Mouse (Mus musculus): ENCODE data around the gene Flt1. TPM values are rescaled to one million over a fixed set of nuclear protein-coding genes. Genes with fewer than 3 reads are reported as not detected.

Flt1 gene
- polyA plus RNA-seq, 1 experiment from 2014 or later = 15.6 TPM

DNA sequence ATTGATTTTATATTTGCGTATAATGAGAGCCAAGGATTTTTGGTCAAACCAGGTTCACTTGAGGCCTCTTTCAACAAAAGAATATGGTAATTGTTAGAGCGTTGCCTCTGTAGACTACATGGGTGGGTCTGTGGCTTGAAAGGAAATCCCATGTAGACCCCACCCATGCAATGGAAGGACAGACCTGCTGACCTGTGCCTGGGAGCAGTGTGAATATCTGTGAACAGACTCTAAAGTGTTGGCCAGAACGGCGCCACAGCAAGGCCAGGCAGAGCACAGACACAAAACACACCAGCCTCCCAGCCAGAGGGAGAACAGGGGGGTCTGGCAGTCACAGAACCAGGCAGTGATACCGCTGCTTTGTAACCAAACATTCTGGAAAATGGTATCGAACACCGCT is 7.5 kb downstream of the Flt1 start:
- no peaks in the 10 kb centered on the region for H3K36me3 ChIP-seq
- no peak overlapping the region for H3K27ac ChIP-seq
- H3K4me3 ChIP-seq = no peak overlapping the region
- no peaks in the 10 kb centered on the region for H3K4me1 ChIP-seq
- H3K4me2 ChIP-seq (replicated peaks) = no peak overlapping the region
- ATAC-seq (ENCODE audit: low FRiP score, low read depth) = no peak
- no peaks in the 10 kb centered on the region for H3K9me3 ChIP-seq
- WGBS = 88% methylated on average over 7 of the region's 7 CpGs
- H3K9ac ChIP-seq = no peak overlapping the region
- peaks cover 41% of the 10 kb centered on the region for H3K27me3 ChIP-seq (replicated peaks)

DNA sequence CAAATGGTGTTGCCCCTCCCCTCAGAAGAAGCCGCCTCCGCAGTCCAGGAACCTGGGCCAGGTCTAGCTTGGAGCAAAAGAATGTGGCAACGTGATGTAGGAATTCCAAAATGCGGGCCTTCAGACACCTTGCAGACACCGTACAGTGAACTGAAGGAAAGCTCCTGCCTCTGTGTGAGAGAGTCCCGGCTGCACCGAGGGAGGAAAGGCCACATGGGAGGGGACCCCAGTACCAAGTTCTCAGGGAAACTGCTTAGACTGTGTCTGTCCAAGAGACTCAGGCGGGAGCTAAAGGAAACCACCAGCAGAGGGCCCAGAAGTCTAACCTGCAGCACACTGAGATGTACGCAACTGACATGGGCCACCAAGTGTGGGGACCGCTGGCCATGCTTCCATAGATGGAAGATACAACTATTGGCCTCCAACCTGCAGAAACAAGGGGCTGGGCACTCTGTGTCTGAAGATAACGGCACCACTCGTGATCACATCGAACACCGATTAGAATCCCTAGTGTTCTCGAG is 9.1 kb downstream of the Flt1 start:
- ATAC-seq (ENCODE audit: low FRiP score, low read depth) = no peak

DNA sequence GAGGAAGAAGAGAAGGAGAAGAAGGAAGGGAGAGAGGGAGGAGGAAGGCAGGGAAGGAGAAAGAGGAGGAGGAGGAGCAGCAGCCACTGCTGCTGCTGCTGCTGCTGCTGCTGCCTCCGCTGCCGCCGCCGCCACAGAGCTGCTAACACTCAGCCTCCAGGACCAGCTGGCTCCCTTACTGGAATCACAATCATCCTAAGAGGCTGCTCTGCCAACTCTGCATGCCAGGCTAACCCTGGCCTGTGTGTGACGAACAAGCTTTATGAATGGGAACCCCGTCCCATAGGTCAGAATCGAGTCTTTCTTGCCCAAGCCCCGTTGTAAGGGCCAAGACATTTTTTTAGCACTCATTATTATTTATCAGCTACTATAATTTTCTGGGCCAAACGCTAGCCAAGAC is 9.5 kb downstream of the Flt1 start:
- H3K9ac ChIP-seq = no peak overlapping the region
- no peaks in the 10 kb centered on the region for H3K36me3 ChIP-seq
- no peak overlapping the region for H3K27ac ChIP-seq
- H3K4me2 ChIP-seq (replicated peaks) = no peak overlapping the region
- H3K27me3 ChIP-seq (replicated peaks) = peaks cover 25% of the 10 kb centered on the region
- ATAC-seq (ENCODE audit: low FRiP score, low read depth) = no peak
- 83% methylated on average over 9 of the region's 9 CpGs for WGBS
- H3K4me3 ChIP-seq = no peak overlapping the region
- no peaks in the 10 kb centered on the region for H3K4me1 ChIP-seq
- H3K9me3 ChIP-seq = no peaks in the 10 kb centered on the region

More for the DNA sequence above, 9.1 kb downstream of the Flt1 start:
- Histone ChIP-seq H3K27ac (no peak overlapping the region), H3K9me3 (no peaks in the 10 kb centered on the region), H3K4me3 (no peak overlapping the region), H3K27me3 (replicated peaks) (peaks cover 30% of the 10 kb centered on the region), H3K36me3 (no peaks in the 10 kb centered on the region), H3K9ac (no peak overlapping the region), H3K4me2 (replicated peaks) (no peak overlapping the region), H3K4me1 (no peaks in the 10 kb centered on the region)
- WGBS = 79% methylated on average over 15 of the region's 15 CpGs

DNA sequence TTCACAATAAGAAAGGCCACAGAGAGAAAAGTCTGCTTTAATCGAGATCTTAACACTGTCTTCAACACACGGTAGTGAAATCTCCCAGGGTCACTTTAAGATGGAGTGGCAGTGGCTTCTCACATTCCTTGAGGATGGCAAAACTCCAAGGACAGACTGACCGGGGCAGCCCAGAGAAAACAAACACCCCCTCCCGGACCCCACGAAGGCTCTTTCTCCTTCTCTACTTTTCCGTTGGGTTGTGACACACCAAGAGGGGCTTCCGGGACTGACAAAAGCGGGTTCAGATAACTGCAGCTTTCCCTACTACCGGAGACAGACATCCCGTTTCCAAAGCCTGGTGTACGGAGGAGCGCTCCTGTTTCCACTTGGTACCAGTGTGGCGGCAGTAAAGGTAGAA is 10.4 kb downstream of the Flt1 start:
- no peak overlapping the region for H3K9ac ChIP-seq
- H3K4me3 ChIP-seq = no peak overlapping the region
- peaks cover 16% of the 10 kb centered on the region for H3K27me3 ChIP-seq (replicated peaks)
- no peak overlapping the region for H3K27ac ChIP-seq
- ATAC-seq (ENCODE audit: low FRiP score, low read depth) = no peak
- no peaks in the 10 kb centered on the region for H3K9me3 ChIP-seq
- H3K36me3 ChIP-seq = no peaks in the 10 kb centered on the region
- no peaks in the 10 kb centered on the region for H3K4me1 ChIP-seq
- WGBS = 80% methylated on average over 13 of the region's 13 CpGs
- H3K4me2 ChIP-seq (replicated peaks) = no peak overlapping the region

DNA sequence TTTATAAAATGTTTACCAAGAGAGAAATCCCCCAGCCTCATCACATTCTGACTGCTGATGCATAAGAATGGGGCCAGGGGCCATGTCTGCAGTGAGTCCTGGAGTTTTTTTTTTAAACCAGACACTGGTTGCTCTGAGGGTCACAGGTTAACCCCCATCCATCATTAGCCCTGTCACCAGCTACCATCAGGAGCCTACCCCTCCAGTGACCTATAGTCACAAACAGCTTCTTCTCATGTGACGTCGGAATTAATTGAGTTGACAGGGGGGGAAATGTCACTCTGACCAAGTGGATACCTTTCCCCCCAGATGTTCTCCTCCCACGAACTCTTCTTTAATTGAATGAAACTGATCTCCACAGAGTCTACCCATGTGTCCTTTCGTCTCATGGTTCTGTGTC is 17.3 kb downstream of the Flt1 start:
- Histone ChIP-seq H3K4me2 (replicated peaks) (no peak overlapping the region), H3K27ac (no peak overlapping the region), H3K9ac (no peak overlapping the region), H3K36me3 (no peaks in the 10 kb centered on the region), H3K4me3 (no peak overlapping the region), H3K4me1 (no peaks in the 10 kb centered on the region), H3K27me3 (replicated peaks) (no peaks in the 10 kb centered on the region), H3K9me3 (no peaks in the 10 kb centered on the region)
- whole genome bisulfite sequencing = 65% methylated on average over 4 of the region's 4 CpGs
- no peak for ATAC-seq (ENCODE audit: low FRiP score, low read depth)

DNA sequence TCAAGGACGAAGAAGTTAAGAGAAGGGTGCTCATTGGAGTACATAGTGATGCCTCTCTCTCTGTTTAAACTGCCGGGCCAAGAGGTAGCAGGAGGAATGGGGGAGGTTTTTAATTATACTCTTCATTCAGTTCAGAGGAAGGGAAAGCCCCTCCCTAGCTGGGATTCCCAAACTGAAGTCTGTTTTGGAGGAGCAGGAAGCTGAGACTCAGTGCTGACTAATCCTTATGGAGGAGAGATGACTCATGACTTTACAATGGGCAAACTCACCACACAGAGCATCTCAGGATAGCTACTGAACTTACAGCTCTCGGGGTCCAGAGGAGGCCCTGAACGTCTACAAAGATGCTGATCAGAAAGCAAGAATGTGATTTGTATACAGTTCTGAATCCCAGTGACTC is 18.3 kb downstream of the Flt1 start:
- Histone ChIP-seq H3K4me1 (no peaks in the 10 kb centered on the region), H3K9me3 (no peaks in the 10 kb centered on the region), H3K4me3 (no peak overlapping the region), H3K27me3 (replicated peaks) (no peaks in the 10 kb centered on the region), H3K36me3 (no peaks in the 10 kb centered on the region), H3K27ac (no peak overlapping the region), H3K4me2 (replicated peaks) (no peak overlapping the region), H3K9ac (no peak overlapping the region)
- 64% methylated on average over 4 of the region's 4 CpGs for WGBS
- no peak for ATAC-seq (ENCODE audit: low FRiP score, low read depth)

DNA sequence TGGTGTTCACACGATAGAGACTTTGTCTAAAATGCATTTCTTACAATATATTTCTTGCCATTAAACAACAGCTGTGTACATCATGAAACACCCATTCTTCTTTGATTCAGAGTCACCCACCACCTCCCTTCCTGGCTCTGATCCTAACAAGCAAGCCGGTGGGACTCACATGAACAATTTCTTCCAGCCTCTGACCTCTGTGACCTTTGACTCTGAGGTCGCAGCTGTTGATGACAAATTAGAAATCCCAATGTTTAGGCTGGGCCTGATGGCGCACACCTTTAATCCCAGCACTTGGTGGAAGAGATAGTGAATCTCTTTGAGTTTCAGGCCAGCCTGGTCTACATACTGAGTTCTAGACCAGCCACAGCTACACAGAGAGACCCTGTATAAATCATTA is 20.9 kb downstream of the Flt1 start:
- no peak for ATAC-seq (ENCODE audit: low FRiP score, low read depth)
- Histone ChIP-seq H3K4me2 (replicated peaks) (no peak overlapping the region), H3K4me3 (no peak overlapping the region), H3K27ac (no peak overlapping the region), H3K9ac (no peak overlapping the region), H3K9me3 (no peaks in the 10 kb centered on the region), H3K27me3 (replicated peaks) (no peaks in the 10 kb centered on the region), H3K36me3 (no peaks in the 10 kb centered on the region), H3K4me1 (no peaks in the 10 kb centered on the region)
- 60% methylated on average over 4 of the region's 4 CpGs for WGBS

DNA sequence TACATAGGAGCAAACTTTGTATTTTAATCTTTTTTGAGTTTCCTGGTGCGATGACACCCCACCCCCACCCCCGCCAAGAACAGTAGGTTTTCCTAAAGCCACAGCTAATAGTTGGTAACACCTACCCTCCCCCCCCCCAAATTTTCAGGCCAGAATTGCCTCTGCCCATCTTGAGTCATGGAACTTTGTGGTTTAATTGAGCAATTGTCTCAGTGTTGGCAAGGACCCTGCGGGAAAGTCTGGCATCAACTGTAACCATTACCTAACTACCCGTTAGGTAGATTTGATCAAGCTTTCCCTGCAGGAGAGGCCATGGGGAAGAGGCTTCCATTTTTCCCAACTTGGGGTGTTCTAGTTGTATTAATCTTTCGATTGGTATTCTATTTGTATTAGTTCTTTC is 23.4 kb downstream of the Flt1 start:
- H3K36me3 ChIP-seq = no peaks in the 10 kb centered on the region
- no peak overlapping the region for H3K9ac ChIP-seq
- no peaks in the 10 kb centered on the region for H3K9me3 ChIP-seq
- no peak overlapping the region for H3K27ac ChIP-seq
- WGBS = 84% methylated on average over 5 of the region's 5 CpGs
- ATAC-seq (ENCODE audit: low FRiP score, low read depth) = no peak
- H3K4me1 ChIP-seq = peaks cover 3% of the 10 kb centered on the region; the same call in 1 of the 2 replicates
- H3K4me2 ChIP-seq (replicated peaks) = no peak overlapping the region
- no peak overlapping the region for H3K4me3 ChIP-seq
- H3K27me3 ChIP-seq (replicated peaks) = no peaks in the 10 kb centered on the region

DNA sequence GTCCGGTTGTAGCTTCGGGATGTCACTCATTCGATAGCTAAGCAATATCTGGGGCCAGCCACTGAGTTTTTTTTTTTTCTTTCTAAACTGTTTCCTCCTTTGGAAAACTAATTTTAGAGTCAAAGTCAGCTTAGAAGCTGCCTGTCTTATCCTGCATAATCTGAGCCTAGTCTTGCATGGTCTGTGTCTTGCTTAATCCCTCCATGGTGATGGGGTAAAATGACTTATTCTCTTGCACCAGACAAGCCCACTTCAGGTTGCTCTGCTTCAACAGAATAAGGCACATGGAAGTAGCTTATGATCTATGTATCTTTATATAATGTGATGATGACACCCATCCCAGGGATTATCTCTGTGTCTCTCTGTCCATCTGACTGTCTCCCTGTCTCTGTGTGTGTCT is 24.8 kb downstream of the Flt1 start:
- H3K27ac ChIP-seq = no peak overlapping the region
- H3K9me3 ChIP-seq = no peaks in the 10 kb centered on the region
- H3K4me3 ChIP-seq = no peak overlapping the region
- no peak overlapping the region for H3K4me2 ChIP-seq (replicated peaks)
- 96% methylated on average over 3 of the region's 3 CpGs for WGBS
- no peaks in the 10 kb centered on the region for H3K36me3 ChIP-seq
- no peak overlapping the region for H3K9ac ChIP-seq
- peaks cover 3% of the 10 kb centered on the region; the same call in 1 of the 2 replicates for H3K4me1 ChIP-seq
- H3K27me3 ChIP-seq (replicated peaks) = no peaks in the 10 kb centered on the region
- ATAC-seq (ENCODE audit: low FRiP score, low read depth) = no peak

DNA sequence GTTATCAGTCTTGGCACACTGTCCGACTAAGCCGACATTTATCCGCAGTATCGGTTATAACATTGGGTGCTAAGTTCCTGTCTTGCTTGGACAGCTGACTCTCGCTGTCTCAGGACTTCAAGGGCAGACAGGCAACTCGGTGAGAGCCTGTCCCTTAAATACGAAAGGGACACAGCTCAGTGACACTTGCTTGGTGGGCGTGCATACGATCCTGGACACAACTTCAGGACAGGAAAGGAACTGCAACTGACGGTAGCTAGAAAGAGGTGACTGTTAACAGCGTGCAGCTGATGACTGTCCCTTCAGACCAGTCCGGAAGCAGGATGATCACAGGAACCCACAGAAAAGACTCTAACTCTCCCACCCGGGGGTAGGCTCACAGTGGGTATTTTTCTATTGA is 27.8 kb downstream of the Flt1 start:
- peaks cover 3% of the 10 kb centered on the region; the same call in 1 of the 2 replicates for H3K4me1 ChIP-seq
- H3K36me3 ChIP-seq = no peaks in the 10 kb centered on the region
- H3K4me3 ChIP-seq = no peak overlapping the region
- H3K9me3 ChIP-seq = no peaks in the 10 kb centered on the region
- ATAC-seq (ENCODE audit: low FRiP score, low read depth) = no peak
- H3K9ac ChIP-seq = no peak overlapping the region
- no peaks in the 10 kb centered on the region for H3K27me3 ChIP-seq (replicated peaks)
- H3K27ac ChIP-seq = no peak overlapping the region
- no peak overlapping the region for H3K4me2 ChIP-seq (replicated peaks)
- WGBS = 41% methylated on average over 13 of the region's 13 CpGs

DNA sequence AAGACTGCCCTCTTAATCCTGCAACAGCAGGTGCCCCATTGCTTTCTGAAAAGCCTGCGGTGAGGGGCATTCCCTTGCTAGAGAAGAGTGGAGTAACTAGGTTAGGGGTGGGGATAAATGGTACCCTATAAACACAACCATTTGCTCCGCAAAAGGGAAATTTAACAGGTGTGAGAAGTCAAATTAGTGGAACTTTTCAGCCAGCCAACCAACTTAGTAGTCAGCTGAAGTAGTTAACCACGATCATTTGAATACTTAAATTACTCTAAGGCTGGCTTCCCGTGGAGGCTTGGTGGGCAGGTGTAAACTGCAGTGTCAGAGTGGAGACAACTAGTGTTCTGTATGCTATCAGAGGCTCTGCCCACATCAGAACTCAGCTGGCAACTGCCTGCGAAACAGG is 28.6 kb downstream of the Flt1 start:
- no peaks in the 10 kb centered on the region for H3K27me3 ChIP-seq (replicated peaks)
- H3K9ac ChIP-seq = no peak overlapping the region
- no peak overlapping the region for H3K4me3 ChIP-seq
- H3K4me1 ChIP-seq = peaks cover 3% of the 10 kb centered on the region; the same call in 1 of the 2 replicates
- no peak overlapping the region for H3K4me2 ChIP-seq (replicated peaks)
- H3K36me3 ChIP-seq = no peaks in the 10 kb centered on the region
- H3K9me3 ChIP-seq = peaks cover 4% of the 10 kb centered on the region; the same call in 1 of the 2 replicates
- ATAC-seq (ENCODE audit: low FRiP score, low read depth) = no peak
- WGBS = 17% methylated on average over 5 of the region's 5 CpGs
- no peak overlapping the region for H3K27ac ChIP-seq

DNA sequence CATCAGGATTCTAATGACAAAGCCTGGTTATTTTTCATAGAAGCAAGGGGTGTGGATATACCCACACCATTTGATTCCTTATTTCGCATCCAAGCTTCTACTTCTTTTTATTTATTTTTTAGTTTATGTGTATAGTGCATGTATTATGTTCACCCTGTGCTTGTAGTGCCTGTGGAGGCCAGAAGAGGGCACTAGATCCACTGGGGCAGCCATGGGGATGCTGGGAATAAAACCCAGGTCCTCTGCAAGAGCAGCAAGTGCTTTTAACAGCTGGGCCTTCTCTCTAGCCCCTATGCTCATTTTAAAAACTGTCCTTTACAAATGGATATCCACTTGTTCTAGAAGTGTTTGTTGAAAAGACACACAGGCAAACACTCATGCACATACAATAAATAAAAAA is 33.2 kb downstream of the Flt1 start:
- Histone ChIP-seq H3K36me3 (no peaks in the 10 kb centered on the region), H3K9me3 (peaks cover 4% of the 10 kb centered on the region; the same call in 1 of the 2 replicates), H3K4me3 (no peak overlapping the region), H3K27me3 (replicated peaks) (no peaks in the 10 kb centered on the region), H3K4me1 (no peaks in the 10 kb centered on the region), H3K9ac (no peak overlapping the region), H3K4me2 (replicated peaks) (no peak overlapping the region), H3K27ac (no peak overlapping the region)
- WGBS = 82% methylated on average over 1 of the region's 1 CpGs
- no peak for ATAC-seq (ENCODE audit: low FRiP score, low read depth)

DNA sequence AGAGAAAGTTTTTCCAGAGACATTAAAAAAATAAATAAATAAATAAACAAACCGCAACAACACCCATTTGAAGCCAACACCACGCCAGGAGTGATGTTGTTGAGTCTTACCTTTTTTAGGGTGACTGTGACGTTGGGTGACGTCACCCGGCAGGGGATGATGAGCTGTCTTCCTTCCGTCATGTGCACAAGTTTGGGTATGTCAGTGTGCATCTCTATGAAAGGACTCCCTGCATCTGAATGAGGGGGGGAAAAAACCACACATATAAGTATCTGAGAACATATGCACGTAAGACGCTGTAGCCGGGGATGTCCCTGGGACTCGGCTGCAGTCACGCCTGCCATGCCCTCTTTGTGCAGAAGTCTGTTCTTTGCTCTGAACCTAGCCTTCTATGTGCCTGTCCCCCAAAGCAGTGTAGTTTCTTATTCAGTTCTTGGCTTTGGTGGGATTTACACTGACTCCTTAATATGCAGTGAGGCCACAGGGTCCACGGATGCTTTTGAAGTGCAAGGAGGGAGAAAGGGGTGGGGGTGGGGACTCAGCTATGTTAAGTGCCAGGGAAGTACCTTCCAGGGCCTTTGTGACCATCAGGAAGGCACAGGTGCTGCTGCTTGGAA is 42.0 kb downstream of the Flt1 start:
- 89% methylated on average over 12 of the region's 12 CpGs for WGBS
- no peak overlapping the region for H3K27ac ChIP-seq
- no peaks in the 10 kb centered on the region for H3K36me3 ChIP-seq
- no peak overlapping the region for H3K4me3 ChIP-seq
- ATAC-seq (ENCODE audit: low FRiP score, low read depth) = no peak
- H3K4me1 ChIP-seq = no peaks in the 10 kb centered on the region
- H3K9ac ChIP-seq = no peak overlapping the region
- no peaks in the 10 kb centered on the region for H3K27me3 ChIP-seq (replicated peaks)
- no peaks in the 10 kb centered on the region for H3K9me3 ChIP-seq
- H3K4me2 ChIP-seq (replicated peaks) = no peak overlapping the region

Data from neural tube, embryonic 12.5 days (tissue).